Mouse (Mus musculus) heart, postnatal 0 days (tissue): ENCODE data around the gene Rcan3. TPM values are rescaled to one million over a fixed set of nuclear protein-coding genes. Genes with fewer than 3 reads are reported as not detected.

Experiments
- ATAC-seq: fragments of 200-750 bp; cut with Nextera tagmentation; 2 replicates; pipeline ENCODE4 v1.8.0; 2017; ENCODE audit warnings: low read depth, moderate number of reproducible peaks, moderate library complexity; ENCODE audit not compliant: insufficient read depth
- DNase-seq: peaks from one replicate; pipeline ENCODE4 v3.0.0-alpha.2; 2016; ENCODE audit warnings: low spot score
- H3K27ac ChIP-seq: fragments of 300-500 bp; sonication (generic); 2 replicates; pipeline ENCODE4 v1.5.1; 2014; ENCODE audit warnings: low read depth, mild to moderate bottlenecking
- H3K27me3 ChIP-seq: fragments of 300-500 bp; sonication (generic); 2 replicates; pipeline ENCODE4 v1.6.1; 2014; ENCODE audit warnings: low read length, mixed read lengths; ENCODE audit not compliant: control insufficient read depth, insufficient read depth
- H3K36me3 ChIP-seq: fragments of 300-500 bp; sonication (generic); replicated peaks from 2 replicates; pipeline ENCODE4 v1.6.1; 2014; ENCODE audit warnings: low read length, mixed read lengths; ENCODE audit not compliant: control insufficient read depth, insufficient read depth
- H3K4me1 ChIP-seq: fragments of 300-500 bp; sonication (generic); 2 replicates; pipeline ENCODE4 v1.6.1; 2014; ENCODE audit warnings: antibody characterized with exemption; ENCODE audit not compliant: control insufficient read depth, insufficient read depth
- H3K4me2 ChIP-seq: fragments of 300-500 bp; sonication (generic); 2 replicates; pipeline ENCODE4 v1.6.1; 2014; ENCODE audit warnings: low read depth, mild to moderate bottlenecking, low read length, moderate library complexity
- H3K4me3 ChIP-seq: fragments of 300-500 bp; sonication (generic); 2 replicates; pipeline ENCODE4 v1.5.1; 2014; ENCODE audit warnings: low read depth, low read length
- H3K9ac ChIP-seq: fragments of 300-500 bp; sonication (generic); replicated peaks from 2 replicates; pipeline ENCODE4 v1.6.1; 2014; ENCODE audit warnings: low read depth, low read length, mixed read lengths
- H3K9me3 ChIP-seq: fragments of 300-500 bp; sonication (generic); replicated peaks from 2 replicates; pipeline ENCODE4 v1.6.1; 2016; ENCODE audit warnings: low read length; ENCODE audit not compliant: control insufficient read depth
- CTCF ChIP-seq: IDR thresholded peaks from 2 replicates; pipeline ENCODE4 v1.5.1; 2016; ENCODE audit warnings: antibody characterized with exemption, control low read depth, low read depth
- EP300 ChIP-seq: IDR thresholded peaks from 2 replicates; pipeline ENCODE4 v1.6.1; 2016; ENCODE audit warnings: antibody characterized with exemption, low read depth
- WGBS: fragments of 180-500 bp; shearing (Covaris S2); extraction: QIAGEN DNeasy Blood & Tissue Kit; methylation state at CpG from one replicate; pipeline ENCODE4 v1.1.7; 2014; 5-methylcytosine and 5-hydroxymethylcytosine counted together
- polyA plus RNA-seq: library from polyadenylated mRNA; unstranded; fragments of >200 nt; fragmentation: Nextera tagmentation; extraction: Ambion mirVana; gene quantifications from 2 replicates; pipeline ENCODE4 v1.2.1, GENCODE M21; 2015
- total RNA-seq: library from RNA; depleted of rRNA; stranded (reverse); fragments of >200 nt; gene quantifications from 2 replicates; pipeline ENCODE4 v1.2.3, GENCODE M21; 2014; ENCODE audit warnings: low replicate concordance

The Rcan3 gene
- total and polyA plus RNA-seq, 2 experiments from 2014 or later: 7.7 to 13.7 TPM

DNA sequence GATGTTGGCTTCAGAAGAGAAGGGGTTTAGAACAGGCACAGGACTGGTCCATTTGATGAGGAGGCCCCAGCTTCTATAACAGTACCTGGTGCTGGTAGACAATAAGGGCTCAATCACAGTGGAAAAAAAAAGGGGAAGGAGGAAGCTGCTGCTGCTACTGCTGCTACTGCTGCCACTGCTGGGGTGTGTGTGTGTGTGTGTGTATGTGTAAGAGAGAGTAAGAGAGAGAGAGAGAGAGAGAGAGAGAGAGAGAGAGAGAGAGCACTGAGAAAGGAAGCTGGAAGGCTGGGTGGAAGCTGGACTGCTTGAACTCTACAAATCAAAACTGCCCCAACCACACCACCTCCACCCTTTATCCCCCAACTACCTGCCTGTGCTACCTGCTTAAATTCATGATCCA, 4.3 kb upstream of the Rcan3 start:
- H3K9me3 ChIP-seq: no peaks in the 10 kb centered on the region
- ATAC-seq (no peak), DNase-seq (no peak)
- TF ChIP-seq CTCF (no peak), EP300 (no peak)
- H3K36me3 ChIP-seq: no peaks in the 10 kb centered on the region
- H3K27me3 ChIP-seq: no peaks in the 10 kb centered on the region
- no peak overlapping the region for H3K4me2 ChIP-seq
- no peak overlapping the region for H3K27ac ChIP-seq
- H3K4me1 ChIP-seq: peaks cover 12% of the 10 kb centered on the region; the same call in 1 of the 2 replicates
- H3K4me3 ChIP-seq: no peak overlapping the region
- no peak overlapping the region for H3K9ac ChIP-seq

DNA sequence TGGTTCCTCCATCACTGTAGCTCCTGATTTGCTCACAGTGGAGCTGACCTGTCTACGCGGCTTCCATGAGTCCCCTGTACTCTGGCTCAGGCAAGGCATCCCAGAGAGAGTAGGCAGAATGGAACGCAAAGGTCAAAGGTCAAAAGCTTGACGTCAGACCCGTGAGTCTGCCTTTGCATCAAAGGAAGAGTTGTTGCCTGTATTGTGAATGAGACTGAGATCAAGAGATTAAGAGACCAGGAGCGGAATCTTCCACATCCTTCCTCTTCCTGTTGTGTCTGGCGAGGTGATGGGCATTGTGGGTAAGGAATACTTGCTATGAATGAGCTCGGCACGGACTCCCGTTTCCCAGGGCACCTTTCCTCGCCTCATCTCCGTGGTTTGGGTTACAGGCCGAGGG, 2.6 kb upstream of the Rcan3 start:
- Histone ChIP-seq H3K36me3 (no peaks in the 10 kb centered on the region), H3K4me3 (no peak overlapping the region), H3K9me3 (no peaks in the 10 kb centered on the region), H3K4me1 (peaks cover 12% of the 10 kb centered on the region; the same call in 1 of the 2 replicates), H3K4me2 (peak overlapping the region; percentile 7; the same call in 1 of the 2 replicates), H3K9ac (no peak overlapping the region), H3K27me3 (no peaks in the 10 kb centered on the region), H3K27ac (0 out of 2 replicates have a peak overlapping the region, but pooled peaks have one; percentile 13)
- DNase-seq (no peak), ATAC-seq (no peak)
- WGBS: 50% methylated on average over 13 of the region's 13 CpGs
- TF ChIP-seq EP300: 0 out of 2 replicates have a peak, but pooled peaks have one; percentile 19
- TF ChIP-seq CTCF: no peak

DNA sequence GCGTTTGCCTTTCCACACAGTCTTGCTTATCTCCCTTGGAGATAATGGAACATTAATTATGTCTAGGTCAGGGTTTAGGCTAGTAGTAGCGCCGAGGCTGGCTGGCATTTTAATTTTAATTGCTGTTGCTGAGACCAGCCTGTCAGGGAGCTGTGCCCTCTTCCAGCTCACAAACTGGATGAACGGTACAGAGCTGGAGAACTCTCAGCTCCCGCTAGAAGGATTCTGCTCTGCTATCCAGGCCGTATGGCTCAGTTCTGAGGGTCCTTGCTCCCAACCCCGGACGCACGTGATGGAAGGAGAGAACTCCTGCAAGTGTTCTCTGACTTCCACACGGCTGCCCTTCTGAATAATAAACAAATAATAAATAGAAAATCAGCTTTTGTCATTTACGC, 739 bp upstream of the Rcan3 start:
- Histone ChIP-seq H3K27me3 (no peaks in the 10 kb centered on the region), H3K27ac (peak overlapping the region; percentile 33), H3K4me2 (peak overlapping the region; percentile 95), H3K9ac (peak overlapping the region; percentile 80), H3K9me3 (no peaks in the 10 kb centered on the region), H3K4me1 (peaks cover 7% of the 10 kb centered on the region; the same call in 1 of the 2 replicates), H3K36me3 (no peaks in the 10 kb centered on the region), H3K4me3 (peak overlapping the region; percentile 78)
- WGBS: 26% methylated on average over 11 of the region's 11 CpGs
- DNase-seq (no peak), ATAC-seq (no peak)
- TF ChIP-seq EP300: no peak
- no peak for TF ChIP-seq CTCF

- Histone ChIP-seq H3K4me1 (peaks cover 3% of the 10 kb centered on the region; the same call in 1 of the 2 replicates), H3K4me3 (peak overlapping the region; percentile 78), H3K27me3 (no peaks in the 10 kb centered on the region), H3K4me2 (peak overlapping the region; percentile 95), H3K9me3 (no peaks in the 10 kb centered on the region), H3K9ac (peak overlapping the region; percentile 80; the same call in 1 of the 2 replicates), H3K27ac (peak overlapping the region; percentile 32; the same call in 1 of the 2 replicates), H3K36me3 (no peaks in the 10 kb centered on the region)
- WGBS: 11% methylated on average over 10 of the region's 10 CpGs
- DNase-seq: no peak
- ATAC-seq: no peak
- no peak for TF ChIP-seq CTCF
- no peak for TF ChIP-seq EP300
These were observed 589 bp downstream of the Rcan3 start for GRCm38 (mm10) chr4:135433086-135433442.

DNA sequence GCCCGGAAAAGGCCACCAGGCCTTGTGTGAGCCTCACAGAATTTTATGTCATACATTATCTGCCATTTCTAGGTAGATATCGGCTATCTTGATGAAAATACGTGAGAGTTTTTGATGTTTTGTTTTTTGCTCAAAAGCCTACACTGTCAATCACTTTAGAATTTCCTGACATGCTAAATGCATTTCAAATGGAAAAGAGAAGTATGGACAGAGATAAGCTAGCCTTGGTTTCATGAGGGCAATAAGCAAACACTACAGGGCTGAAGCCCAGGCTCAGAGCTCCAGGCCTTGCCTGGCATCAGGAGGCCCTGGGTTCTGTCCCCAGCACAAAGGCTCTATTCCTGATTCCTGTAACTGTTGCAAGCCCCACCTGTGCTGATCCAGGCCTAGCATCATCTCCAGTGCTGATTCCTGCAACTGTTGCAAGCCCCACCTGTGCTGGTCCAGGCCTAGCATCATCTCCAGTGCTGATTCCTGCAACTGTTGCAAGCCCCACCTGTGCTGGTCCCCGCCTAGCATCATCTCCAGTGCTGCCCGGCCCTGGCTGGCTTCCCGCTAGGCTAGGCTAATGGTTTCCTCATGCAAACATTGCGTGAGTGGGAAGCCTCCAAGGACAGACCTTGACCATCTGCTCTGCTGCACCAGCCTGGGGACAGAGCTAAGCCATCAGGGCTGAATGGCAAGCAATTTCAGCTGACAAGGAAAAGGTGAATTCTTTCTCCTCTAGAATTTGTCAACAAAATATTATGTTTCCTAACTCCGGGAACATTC, 3.5 kb downstream of the Rcan3 start:
- Histone ChIP-seq H3K9me3 (no peaks in the 10 kb centered on the region), H3K36me3 (no peaks in the 10 kb centered on the region), H3K27me3 (no peaks in the 10 kb centered on the region), H3K9ac (no peak overlapping the region), H3K4me3 (no peak overlapping the region), H3K4me1 (peaks cover 3% of the 10 kb centered on the region; the same call in 1 of the 2 replicates), H3K27ac (no peak overlapping the region), H3K4me2 (no peak overlapping the region)
- TF ChIP-seq CTCF (no peak), EP300 (no peak)
- no peak for ATAC-seq
- 83% methylated on average over 8 of the region's 8 CpGs for WGBS
- no peak for DNase-seq
